Mouse (Mus musculus) layer of hippocampus, adult 18-20 months (tissue): Measurements from ENCODE around the gene Lrrc36. TPM values are rescaled to one million over a fixed set of nuclear protein-coding genes. Genes with fewer than 3 reads are reported as not detected.

Experiments used
- DNase-seq, 2 experiments: peaks; one replicate each; pipeline ENCODE4 v3.0.0; 2022; ENCODE audit warnings: low spot score in 2 of 2
- total RNA-seq, 2 experiments: library from RNA; stranded (reverse); gene quantifications; 2 replicates each; pipeline ENCODE4 v1.2.3; 2021

The Lrrc36 gene
- total RNA-seq, 2 experiments from 2014 or later, result 0.76 to 1.3 TPM

DNA sequence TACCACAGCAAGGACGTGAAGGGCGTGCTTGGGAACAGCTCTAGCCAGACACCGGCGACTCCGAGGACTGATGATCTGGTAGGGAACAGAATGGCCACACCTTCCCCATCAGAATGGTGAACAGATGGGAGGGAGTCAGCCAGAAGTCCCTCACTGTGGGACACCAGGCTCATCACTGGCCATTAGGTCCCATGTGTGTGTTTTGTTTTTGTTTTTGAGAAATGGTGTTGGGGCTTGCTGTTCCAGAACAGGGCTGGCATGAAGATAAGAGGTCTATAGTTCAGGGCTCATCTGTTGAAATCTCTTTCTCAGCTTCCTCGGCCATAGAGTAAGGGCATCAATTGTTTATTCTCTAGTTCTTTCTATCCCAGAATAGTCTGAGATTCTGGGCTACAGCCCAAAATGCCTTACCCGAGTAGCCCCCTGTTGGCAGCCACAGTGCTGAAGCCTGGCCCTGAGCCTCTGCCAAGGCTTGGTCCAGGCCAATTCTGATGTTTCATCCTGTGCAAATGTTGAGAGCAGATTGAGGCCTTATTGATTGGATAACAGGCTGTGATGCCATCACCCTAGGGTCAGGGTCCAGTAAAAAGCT lies 53.4 kb downstream of the Lrrc36 start:
- DNase-seq, result peak; percentile 45 to 81

DNA sequence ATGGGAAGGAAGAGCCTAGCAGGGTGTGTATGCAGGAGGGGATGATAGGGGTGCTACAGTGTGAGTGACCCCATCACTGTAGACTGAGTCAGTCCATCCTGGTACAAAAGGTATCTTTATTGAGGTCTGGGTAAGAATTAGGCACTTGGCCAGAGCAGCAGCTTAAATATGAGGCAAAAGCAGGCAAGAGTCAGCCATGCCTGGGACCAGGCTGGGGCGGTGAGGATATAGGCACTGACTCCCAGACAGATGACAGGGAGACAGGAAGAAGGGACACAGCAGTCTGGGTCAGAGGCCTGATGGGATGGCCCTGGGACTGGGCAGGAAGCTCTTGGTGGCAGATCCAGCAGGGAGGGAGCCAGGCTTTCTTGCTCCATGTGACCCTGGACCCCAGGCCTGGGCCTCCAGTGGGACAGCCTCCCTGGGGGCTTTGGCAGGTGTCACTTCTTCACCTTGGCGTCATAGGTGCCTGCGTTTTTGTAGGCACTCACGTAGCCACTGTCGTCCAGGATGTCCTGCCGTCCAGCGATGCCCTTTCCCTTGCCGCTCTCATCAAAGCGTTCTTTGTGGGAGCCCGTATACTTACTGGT lies 54.1 kb downstream of the Lrrc36 start:
- no peak for DNase-seq

DNA sequence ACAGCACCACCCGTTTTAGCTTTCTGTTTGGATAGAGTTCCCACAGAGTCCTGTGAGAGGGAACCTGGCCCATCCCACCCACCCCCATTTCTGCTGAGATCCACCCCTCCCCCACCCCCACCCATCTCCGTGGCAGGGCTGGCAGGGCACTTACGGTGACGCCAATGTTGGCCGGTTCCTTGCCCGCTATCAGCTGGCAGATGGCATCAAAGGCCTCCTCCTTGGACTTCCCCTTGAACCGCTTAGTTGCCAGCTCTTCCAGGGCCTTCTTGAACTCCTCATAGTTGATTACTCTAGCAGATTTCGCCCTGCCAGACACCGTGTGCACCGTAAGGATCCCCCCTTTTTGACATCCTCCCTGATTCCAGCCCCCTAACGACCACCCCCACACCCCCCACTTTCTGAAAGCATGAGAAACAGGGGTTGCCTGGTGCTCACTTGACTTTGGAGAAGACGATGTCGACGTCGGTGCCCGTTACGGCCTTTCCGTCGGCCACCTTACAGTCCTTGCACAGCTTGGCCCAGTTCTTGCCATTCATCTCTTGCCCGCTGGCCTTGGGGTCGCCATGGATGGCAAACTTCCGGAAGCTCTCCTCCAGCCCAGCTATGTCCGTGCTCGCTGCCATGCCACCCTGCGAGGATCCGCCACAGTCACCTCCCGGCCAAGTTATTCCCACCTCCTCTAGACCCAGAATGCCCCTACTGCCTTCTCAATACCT lies 54.8 kb downstream of the Lrrc36 start:
- DNase-seq, result no peak

DNA sequence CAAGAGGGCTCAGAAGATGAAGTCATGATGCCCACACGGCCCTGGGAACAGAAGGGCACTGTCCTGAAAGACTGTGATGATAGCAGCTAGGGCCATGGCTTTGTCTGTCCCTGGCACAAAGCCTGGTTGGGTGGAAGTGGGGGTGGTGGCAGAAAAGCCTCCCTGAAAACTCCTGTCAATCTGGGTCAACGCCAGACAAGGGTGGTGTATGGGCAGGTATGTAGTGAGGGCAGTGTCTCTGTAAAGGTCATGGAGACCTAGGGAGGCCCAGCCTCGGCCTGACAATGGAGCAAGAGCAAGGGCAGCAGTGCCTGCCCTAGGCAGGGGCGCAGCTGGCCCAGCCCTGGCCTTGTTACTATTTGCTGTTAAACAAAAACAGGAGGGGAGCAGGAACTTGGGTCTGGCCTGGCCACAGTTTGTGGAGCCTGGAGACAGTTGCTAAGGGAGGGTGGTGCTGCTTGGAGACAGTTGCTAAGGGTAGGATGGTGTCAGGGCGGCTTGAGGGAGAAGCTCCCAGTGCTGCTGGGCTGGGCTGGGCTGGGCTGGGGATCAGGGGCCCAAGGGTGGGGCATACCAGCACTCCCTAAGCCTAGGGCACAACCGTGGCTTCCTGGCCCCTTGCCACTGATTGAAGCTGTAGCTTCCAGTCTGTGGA lies 55.8 kb downstream of the Lrrc36 start:
- peak; percentile 49 to 70 for DNase-seq

DNA sequence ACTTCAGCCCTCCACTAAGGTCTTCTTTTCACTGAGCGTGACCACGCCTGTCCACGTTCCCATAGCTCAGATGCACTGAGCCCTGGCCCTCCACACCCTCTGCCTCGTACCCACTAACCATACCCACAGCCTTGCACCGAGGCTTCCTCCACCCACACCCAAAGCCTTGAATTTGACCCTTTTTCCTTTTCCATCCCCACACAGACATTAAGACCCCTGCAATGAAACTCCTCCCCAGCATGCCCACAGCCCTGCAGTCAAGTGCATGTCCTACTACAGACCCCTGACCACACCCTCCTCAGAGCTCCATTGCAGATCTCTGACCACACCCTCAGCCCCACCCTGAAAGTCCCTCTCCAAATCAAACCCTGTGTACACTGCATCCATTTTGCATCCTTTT lies 56.4 kb downstream of the Lrrc36 start:
- no peak for DNase-seq

DNA sequence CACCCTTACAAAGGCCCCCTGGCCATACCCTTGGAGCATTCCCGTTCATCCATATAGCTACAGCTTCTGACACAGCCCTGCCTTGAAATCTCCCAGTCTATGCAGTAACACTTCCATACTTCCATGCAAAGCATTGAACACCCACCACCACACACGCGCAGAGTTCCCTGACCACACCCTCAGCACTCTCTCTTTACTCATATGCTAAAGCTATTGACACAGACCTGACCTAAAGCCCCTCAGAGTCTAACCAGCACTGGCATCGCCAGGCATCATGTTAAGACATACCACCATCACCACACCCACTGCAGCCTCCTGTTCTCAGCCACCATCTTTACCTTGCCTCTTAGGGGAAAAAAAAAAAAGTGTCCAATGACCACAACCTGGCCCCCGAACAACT lies 56.9 kb downstream of the Lrrc36 start:
- no peak for DNase-seq

DNA sequence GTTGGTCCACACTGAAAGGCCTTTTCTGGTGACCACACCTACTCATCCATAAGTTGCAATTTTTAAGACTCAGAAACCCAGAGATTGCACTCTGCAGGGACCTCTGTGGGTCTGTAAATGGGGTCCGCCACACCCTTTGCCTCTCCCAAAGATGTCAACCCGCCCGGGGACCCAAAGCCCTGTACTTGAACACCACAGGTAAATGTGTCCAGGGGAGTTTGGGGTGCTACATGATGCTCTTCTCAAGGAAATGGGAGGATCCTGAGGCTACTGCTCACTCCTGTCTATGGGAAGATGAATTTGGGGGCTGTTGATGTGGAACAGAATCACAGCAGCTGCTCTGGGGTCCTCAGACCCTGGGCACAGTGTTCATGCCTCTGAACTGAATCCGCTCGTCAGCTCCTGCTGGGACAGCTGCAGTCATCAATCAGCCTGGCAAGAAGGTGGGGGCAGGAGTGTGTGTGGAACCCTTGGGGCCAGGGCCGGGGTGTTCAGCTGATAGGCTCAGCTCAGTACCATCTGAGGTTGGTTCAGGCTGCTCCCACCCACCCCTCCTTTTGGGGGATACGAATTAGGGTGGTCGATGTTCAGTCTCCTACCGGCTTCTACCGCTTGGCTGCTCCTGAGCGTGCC lies 57.4 kb downstream of the Lrrc36 start:
- DNase-seq, result no peak

DNA sequence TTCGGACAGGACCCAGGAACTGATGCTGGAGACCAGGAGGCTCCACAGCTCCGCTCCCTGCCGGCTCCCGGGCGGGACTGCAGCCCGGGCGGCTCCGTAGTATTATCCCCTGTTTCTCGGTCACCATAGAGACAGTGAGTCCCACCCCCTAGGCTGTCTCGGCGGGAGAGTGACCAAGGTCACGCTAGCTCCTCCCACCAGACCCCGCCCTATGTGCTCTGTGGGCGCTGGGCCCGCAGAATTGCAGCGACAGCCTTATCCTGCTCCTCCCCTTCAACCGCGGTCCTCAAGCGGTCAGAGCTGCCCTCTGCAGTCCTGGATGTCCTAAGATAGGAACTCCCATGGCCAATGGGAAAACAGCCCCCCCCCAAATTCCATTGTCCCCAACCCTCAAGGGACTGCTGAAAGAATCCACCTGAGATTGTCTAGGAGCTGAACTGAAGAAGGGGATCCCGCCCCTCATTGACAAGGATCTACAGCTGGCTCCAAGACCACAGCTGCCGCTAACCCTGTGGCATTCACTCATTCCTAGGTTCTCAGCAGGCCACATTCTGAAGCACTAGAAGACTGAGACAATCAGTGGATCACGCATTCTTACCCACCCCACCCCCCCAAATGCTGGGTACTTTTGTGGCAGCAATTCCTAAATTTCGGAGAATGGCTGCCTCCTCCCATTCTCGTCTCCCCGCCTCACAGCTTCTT lies 58.1 kb downstream of the Lrrc36 start, which contains the start of gene Tppp3:
Tppp3 (minus strand) TSS at position 213 of the 702 bp plus-strand sequence.
- peak; percentile 70 to 82 for DNase-seq

DNA sequence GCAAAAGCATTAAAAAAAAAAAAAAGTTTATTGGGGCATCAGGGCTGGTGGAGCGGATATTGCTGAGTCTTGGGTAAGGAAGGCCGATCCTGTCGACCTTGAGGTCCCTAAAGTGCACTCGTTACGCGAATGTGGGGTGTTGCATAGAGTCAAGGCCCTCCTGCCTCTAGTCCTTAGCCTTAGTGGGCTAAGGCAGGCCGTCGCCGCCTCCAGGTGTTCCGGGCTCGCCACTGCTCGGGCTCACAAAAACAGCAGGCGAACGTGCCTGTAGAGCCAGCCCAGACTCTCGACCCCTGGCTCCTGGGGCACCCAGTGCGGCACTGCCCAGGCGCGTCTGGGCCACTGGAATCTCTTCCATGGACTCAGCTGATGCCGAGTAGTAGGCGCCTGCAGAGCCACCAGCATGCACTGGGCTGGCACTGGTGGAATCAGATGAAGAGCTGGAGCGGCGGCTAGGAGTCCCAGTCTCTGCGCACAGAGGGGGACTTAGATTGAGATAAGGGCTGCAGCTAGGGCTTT lies 59.1 kb downstream of the Lrrc36 start:
- no peak for DNase-seq

DNA sequence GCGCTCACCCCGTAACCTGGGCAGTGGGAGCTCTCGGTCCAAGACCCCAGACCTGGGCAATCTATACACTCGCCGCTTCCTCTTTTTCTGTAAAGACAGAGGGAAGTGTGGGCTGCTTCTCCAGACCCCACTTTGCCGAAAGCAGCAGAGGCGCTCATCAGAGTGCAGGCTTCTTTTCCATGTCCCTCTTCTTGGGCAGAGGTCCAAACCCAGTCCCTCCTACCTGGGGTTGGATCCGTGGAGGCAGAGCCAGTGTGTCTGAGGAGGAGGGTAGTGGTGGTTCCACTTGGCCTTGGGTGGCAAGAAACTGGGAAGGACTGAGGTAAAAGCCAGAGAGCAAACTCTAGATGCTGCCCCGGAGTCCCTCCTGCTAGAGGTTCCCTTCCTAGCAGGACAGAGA lies 59.6 kb downstream of the Lrrc36 start:
- no peak for DNase-seq

DNA sequence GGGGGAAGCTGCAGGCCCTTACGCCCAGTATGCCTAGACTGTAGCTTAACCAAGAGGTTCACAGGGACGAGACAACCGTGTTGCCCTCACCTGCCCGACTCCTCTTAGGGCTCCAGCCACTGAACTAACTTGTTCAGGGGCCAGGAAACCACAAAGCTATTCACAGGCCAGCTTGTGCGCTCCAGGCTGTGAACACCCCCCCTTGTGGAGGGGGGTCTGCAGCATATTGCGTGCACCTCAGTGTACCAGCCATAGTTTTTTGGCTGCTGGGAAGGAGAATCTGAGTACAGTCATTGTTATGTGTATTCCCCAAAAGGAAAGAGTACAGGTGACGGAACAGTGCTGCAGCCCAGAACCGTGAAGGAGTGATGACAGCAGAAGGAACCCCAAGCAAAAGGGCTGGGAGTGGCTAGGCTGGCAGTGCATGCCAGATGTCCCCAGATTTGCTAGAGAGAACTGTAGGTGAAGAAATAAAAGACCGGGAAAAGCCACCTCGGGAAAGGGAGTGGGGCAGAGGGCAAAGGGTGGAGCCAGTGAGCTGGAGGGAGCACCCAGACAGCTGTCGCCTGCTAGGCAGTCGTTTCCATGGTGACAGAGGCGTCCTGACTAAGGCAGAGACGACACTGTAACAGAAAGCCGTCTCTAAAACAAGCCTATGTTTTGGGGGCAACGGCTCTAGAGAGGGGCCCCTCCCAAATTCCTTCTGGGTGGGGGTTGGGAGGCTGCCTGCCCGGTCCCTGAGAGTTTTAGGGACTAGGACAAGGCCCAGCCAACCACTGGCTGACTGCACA lies 60.6 kb downstream of the Lrrc36 start:
- no peak for DNase-seq

DNA sequence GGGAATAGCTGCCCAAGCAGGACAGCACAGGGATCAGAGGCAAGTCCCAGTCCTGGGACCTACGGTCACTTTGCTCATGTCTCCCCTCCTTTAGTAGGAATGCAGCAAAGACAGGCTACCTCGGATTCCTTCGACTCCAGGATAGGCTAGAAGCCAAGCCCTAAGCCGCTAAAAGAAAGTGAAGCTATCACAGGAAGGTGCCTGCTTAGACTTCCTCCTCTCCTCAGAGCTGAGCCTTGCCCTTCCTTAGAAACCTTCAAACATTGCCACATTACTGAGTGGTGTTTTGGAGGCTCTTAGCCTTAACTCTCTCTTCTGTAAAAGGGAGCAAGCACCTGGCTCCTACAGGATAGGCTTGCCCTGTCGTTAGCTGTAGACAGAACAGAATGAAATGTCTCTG lies 61.3 kb downstream of the Lrrc36 start:
- no peak for DNase-seq

DNA sequence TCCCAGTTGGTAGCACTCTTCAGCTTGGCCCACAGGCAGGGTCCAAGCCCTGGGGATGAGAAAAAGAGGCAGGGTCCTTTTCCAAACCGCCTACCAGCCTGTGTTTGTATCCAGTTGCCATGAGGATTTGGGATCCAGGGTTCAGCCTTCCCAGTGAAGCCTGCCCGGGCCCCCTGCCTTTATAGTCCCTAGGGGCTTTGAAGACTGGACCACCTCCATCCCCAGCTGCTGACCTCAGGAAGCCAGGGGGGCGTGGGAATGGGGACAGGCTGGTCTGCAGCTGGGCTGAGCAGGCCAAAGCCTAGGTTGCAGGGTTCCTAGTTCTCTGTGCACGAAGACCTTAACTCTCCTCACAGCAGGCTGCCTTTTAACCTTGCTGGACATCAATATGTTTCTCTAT lies 61.9 kb downstream of the Lrrc36 start:
- no peak for DNase-seq

DNA sequence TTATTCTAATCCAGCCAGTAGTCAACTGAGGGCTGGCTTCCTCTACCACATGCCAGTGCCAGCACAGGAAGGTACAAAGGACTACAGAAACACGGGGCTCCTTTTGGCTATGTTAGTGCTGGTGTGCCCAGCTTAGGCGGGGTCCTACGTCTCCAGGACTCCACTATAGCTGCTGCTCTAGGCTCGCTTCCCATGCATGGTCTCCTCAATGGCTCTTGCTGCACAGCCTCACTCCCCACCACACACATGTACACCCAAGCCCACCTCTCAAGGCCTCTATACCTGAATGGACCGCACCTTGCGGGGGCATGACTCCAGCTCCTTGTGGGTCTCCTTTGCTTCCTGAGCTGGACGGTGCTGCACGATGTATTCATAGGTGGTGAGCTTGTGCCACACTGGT lies 62.4 kb downstream of the Lrrc36 start:
- no peak for DNase-seq

DNA sequence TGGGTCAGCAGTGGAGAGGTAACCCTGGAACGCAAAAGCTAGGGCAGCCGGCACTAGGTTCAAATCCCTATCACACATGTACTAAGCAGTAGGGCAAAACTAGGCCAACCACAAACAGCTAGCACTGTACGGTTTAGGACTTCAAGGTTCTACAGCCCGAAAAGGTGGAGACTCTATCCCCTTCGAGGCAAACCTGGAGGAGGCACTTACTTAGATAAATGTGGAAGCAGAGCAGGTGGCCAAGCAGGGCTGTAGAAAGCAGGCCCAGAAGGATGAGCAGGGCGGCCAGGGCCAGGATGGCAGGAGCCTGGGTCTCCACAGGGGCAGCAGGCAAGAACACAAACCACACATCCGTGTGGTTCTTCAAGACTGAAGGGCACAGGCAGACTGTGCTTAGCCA lies 62.8 kb downstream of the Lrrc36 start:
- DNase-seq, result no peak

DNA sequence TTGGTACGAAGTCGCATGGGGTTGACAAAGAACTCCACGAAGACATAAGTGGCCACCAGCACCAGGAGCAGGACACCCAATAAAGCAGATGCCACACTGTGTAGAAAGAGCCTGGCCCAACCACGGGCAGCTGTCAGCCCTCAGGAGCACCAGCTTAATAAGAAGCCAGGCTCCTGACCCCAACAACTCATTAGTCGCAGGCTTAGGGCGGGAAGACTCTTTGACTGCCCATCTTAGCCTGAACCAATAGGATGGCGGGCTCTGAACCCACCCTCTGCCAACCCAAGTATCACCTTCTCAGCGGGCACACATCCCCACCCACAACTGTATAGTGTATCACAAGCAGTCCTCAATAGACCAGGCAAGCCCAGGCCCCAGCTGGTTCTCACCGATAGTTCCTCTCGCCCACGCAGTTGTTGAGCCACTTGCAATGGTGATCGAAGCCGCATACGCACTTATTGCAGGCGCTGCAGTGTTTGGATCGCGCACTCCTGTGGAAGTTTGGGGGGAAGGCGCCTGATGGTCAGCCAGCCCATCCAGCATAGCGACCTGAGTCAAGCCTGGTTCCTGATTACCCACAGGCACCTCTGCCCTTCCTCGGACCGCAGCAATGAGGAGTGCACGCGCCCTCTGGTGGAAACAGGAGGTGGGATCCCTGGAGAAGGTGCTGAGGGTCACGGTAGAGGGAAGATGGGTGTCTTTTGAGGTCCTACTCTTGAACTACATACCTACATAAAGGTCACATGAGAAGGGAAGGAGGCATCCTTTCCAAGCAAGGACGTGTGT lies 63.5 kb downstream of the Lrrc36 start:
- no peak for DNase-seq

DNA sequence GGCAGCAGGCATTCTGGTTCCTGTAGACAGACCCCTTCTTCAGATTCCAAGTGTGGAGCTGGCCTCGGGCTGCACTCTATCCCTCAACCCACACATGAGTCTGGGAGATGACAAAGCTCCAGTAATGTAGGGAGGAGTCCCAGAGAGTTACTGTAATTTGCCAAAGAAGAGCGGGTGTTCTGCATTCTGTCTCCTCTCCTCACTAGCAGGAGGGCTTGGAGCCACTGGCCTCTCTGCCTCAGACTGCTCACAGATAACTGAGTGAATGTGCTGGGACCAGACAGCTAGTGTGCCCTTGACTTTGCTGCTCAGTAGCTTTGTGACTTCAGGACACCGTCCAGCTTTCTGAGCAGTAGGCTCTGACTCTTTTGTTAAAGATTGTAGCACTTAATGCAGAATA lies 64.4 kb downstream of the Lrrc36 start:
- no peak for DNase-seq

DNA sequence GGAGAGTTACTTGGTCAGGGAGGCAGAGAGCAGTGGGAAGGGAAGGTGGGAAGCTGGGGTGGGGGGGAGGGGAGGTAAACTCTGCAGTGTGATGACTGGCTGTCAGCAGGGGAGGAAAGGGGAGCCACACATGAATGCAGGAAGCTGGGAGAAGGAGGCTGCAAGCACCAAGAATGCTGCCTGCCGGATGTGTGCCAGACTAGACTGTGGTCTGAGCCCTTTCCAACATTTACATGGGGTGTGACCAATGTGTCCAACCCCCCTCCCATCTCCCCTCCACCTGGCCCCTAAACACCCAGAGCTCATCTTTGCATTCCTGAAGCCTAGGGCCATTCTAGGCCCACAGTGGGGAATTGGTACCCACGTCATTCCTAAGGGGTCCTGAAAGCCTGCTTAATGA lies 67.6 kb downstream of the Lrrc36 start:
- no peak for DNase-seq

DNA sequence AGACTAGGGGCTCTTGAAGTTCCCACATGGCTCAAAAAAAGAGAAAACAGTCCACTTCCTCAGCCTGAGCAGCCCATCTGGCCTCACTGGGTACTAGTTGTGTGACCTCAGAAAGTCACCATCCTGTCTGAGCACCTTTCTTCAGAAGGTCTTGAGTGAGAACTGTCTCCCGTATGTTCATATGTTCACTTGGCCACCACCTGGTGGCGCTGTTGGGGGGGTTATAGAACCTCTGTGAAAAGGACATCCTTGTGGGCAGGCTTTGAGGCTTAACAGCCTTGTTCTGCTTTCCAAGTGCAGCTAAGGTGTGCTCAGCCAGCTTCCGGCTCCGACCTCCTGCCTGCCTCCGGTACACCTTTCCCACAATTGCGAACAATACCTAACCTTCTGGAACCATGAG lies 68.1 kb downstream of the Lrrc36 start:
- DNase-seq, result no peak
